Mouse (Mus musculus) neutrophil, adult 5-6 weeks (primary cell): Measurements from ENCODE around the gene Ubald2. TPM values are rescaled to one million over a fixed set of nuclear protein-coding genes. Genes with fewer than 3 reads are reported as not detected.
"Not testable (repeated sequence)": the region's sequence is repeated elsewhere in the genome, so short reads cannot be mapped to it uniquely, and the experiment has no call there.

ENCODE experiments used
- ATAC-seq: fragments of 151-379, 151-347 bp; 2 replicates; pipeline ENCODE4 v1.8.0; 2017; ENCODE audit warnings: mild to moderate bottlenecking, moderate TSS enrichment; ENCODE audit not compliant: insufficient number of reproducible peaks, poor library complexity, low FRiP score, severe bottlenecking; ENCODE audit errors: extremely low read depth
- total RNA-seq: library from RNA; stranded (forward); fragments of 200-1000 nt; gene quantifications from 2 replicates; pipeline ENCODE4 v1.2.3, GENCODE M21; 2017

Gene Ubald2
- total RNA-seq, 1 experiment from 2014 or later, result 82.2 TPM

- ATAC-seq, result peak; percentile 77
Measured at GRCm38 (mm10) chr11:116445596-116446307, 11.9 kb downstream of the Ubald2 start.

GRCm38 (mm10) chr11:116446308-116446887 lies 12.5 kb downstream of the Ubald2 start:
- ATAC-seq, result no peak

- ATAC-seq, result no peak
Measured at GRCm38 (mm10) chr11:116447822-116448221, 13.9 kb downstream of the Ubald2 start.

GRCm38 (mm10) chr11:116449341-116449740 lies 15.4 kb downstream of the Ubald2 start:
- no peak for ATAC-seq

GRCm38 (mm10) chr11:116453889-116454288 lies 20.0 kb downstream of the Ubald2 start:
- ATAC-seq, result no peak

GRCm38 (mm10) chr11:116456234-116456633 lies 22.3 kb downstream of the Ubald2 start:
- ATAC-seq, result no peak

- no peak for ATAC-seq
Measured at GRCm38 (mm10) chr11:116459786-116460185, 25.9 kb downstream of the Ubald2 start.

- no peak for ATAC-seq
Measured at GRCm38 (mm10) chr11:116463338-116463737, 29.4 kb downstream of the Ubald2 start.

- ATAC-seq, result peak; percentile 86
Measured at GRCm38 (mm10) chr11:116463833-116464232, 29.9 kb downstream of the Ubald2 start.

- ATAC-seq, result no peak
Measured at GRCm38 (mm10) chr11:116466141-116466540, 32.2 kb downstream of the Ubald2 start, which contains the start of gene Qrich2. Gene Qrich2, minus strand, starts transcription at chr11:116466241.

GRCm38 (mm10) chr11:116468338-116468737 lies 34.4 kb downstream of the Ubald2 start:
- ATAC-seq, result not testable (repeated sequence)

- ATAC-seq, result no peak
Measured at GRCm38 (mm10) chr11:116470249-116470648, 36.4 kb downstream of the Ubald2 start.

- ATAC-seq, result no peak
Measured at GRCm38 (mm10) chr11:116470896-116471295, 37.0 kb downstream of the Ubald2 start.

GRCm38 (mm10) chr11:116472275-116472674 lies 38.4 kb downstream of the Ubald2 start:
- ATAC-seq, result no peak

GRCm38 (mm10) chr11:116476041-116476440 lies 42.1 kb downstream of the Ubald2 start:
- ATAC-seq, result no peak

- no peak for ATAC-seq
Measured at GRCm38 (mm10) chr11:116476696-116477095, 42.8 kb downstream of the Ubald2 start.

GRCm38 (mm10) chr11:116477160-116477759 lies 43.4 kb downstream of the Ubald2 start:
- no peak for ATAC-seq

- no peak for ATAC-seq
Measured at GRCm38 (mm10) chr11:116478978-116479377, 45.1 kb downstream of the Ubald2 start.

GRCm38 (mm10) chr11:116479832-116480231 lies 45.9 kb downstream of the Ubald2 start:
- no peak for ATAC-seq

GRCm38 (mm10) chr11:116480975-116481374 lies 47.1 kb downstream of the Ubald2 start:
- no peak for ATAC-seq
